Comparison of ENCODE assay signal across 9 mouse cellular contexts in genomic region chr1:184999071-184999750, GRCm38 (mm10). TPM values are rescaled to one million over a fixed set of nuclear protein-coding genes. Genes with fewer than 3 reads are reported as not detected.
DNase-seq lines count a peak whose midpoint lies in the region; ATAC-seq lines count a peak whose summit lies in the region.
"Had no signal": no experiment of that assay in that cellular context is flagged by ENCODE, and none has a peak within 500 bp of the region (broad histone marks: within the 10 kb centered on the region; RNA-seq: fewer than 3 reads in every experiment).

Gene Mark1 (minus strand): TSS chr1:184999570.

- peak within 1 kb of the TSS; percentile 84 for H3K4me3 ChIP-seq in kidney, embryonic 14.5 days (ENCODE audit: low read length)
- H3K4me3 ChIP-seq in neural tube, embryonic 11.5 days (ENCODE audit: low read depth, low read length), result peak within 1 kb of the TSS; percentile 85

- no peaks in the 10 kb centered on the region for H3K27me3 ChIP-seq in kidney, embryonic 14.5 days (ENCODE audit: control insufficient read depth, insufficient read depth, low read length)
- no peaks in the 10 kb centered on the region for H3K27me3 ChIP-seq in neural tube, embryonic 11.5 days (ENCODE audit: control insufficient read depth, insufficient read depth, low read length)

- H3K27ac ChIP-seq in kidney, embryonic 14.5 days (ENCODE audit: low read depth, low read length), result no peak within 1 kb of the TSS
- peak within 1 kb of the TSS; percentile 54 for H3K27ac ChIP-seq in neural tube, embryonic 11.5 days (ENCODE audit: low read depth, low read length)

- ATAC-seq in kidney, embryonic 14.5 days (ENCODE audit: low FRiP score, low TSS enrichment), result peak; percentile 74
- ATAC-seq in neural tube, embryonic 11.5 days (ENCODE audit: insufficient read depth, low FRiP score, low TSS enrichment), result peak; percentile 62
- ATAC-seq in megakaryocyte-erythroid progenitor cell, adult 5-6 weeks (replicated peaks; ENCODE audit: low FRiP score, low TSS enrichment, poor library complexity, severe bottlenecking), result no peak; the same call in 1 of the 2 replicates

- WGBS in kidney, embryonic 14.5 days, result 2% methylated on average over 46 of the region's 88 CpGs
- WGBS in neural tube, embryonic 11.5 days, result 1% methylated on average over 44 of the region's 88 CpGs

- intact Hi-C loops in heart, postnatal 14 days (cut with DNase I), result no loop called here
- intact Hi-C loops in left cerebral cortex, postnatal 36 days (cut with DNase I), result loop anchor here (5.0 kb wide), 2 partner anchors 147 to 188 kb away; no protein-coding TSS in a partner anchor

- H3K4me2 ChIP-seq in kidney, embryonic 14.5 days (replicated peaks; ENCODE audit: low read depth, low read length), result peak within 1 kb of the TSS; percentile 87
- peak within 1 kb of the TSS; percentile 78 for H3K4me2 ChIP-seq in neural tube, embryonic 11.5 days (ENCODE audit: low read depth)

- no peak for DNase-seq in kidney, postnatal 25 days
- peak; percentile 37 for DNase-seq in adrenal gland, postnatal 10 days
- DNase-seq in embryo, embryonic 9.5 days (ENCODE audit: extremely low spot score), result peak; percentile 58
- peak; percentile 18 to 30 for DNase-seq in heart, postnatal 14 days
- DNase-seq in left cerebral cortex, postnatal 36 days (ENCODE audit: low spot score in 2 of 2), result peak; percentile 41 to 52
- peak; percentile 49 for DNase-seq in neural tube, embryonic 11.5 days (ENCODE audit: low spot score)

- H3K9ac ChIP-seq in kidney, embryonic 14.5 days (ENCODE audit: low read depth, low read length), result peak within 1 kb of the TSS; percentile 89
- peak within 1 kb of the TSS; percentile 95 for H3K9ac ChIP-seq in neural tube, embryonic 11.5 days (ENCODE audit: low read length)

- no peaks in the 10 kb centered on the region for H3K36me3 ChIP-seq in kidney, embryonic 14.5 days (ENCODE audit: control insufficient read depth, insufficient read depth, low read length)
- H3K36me3 ChIP-seq in neural tube, embryonic 11.5 days (ENCODE audit: control insufficient read depth, insufficient read depth, low read length), result no peaks in the 10 kb centered on the region

- no peaks in the 10 kb centered on the region for H3K9me3 ChIP-seq in kidney, embryonic 14.5 days (ENCODE audit: control insufficient read depth, low read length)
- no peaks in the 10 kb centered on the region for H3K9me3 ChIP-seq in neural tube, embryonic 11.5 days (ENCODE audit: control insufficient read depth, low read length)

- 0 out of 2 replicates have a peak, but pooled peaks cover 5% of the 10 kb centered on the region for H3K4me1 ChIP-seq in kidney, embryonic 14.5 days (ENCODE audit: control insufficient read depth, insufficient read depth, low read length)
- H3K4me1 ChIP-seq in neural tube, embryonic 11.5 days (ENCODE audit: control insufficient read depth, insufficient read depth, low read length), result peaks cover 10% of the 10 kb centered on the region

RNA-seq across cellular contexts. Expression of gene Mark1, which starts in this region (rescaled TPM):
- 2.4 and 3.0 TPM in 2 replicates for polyA plus RNA-seq in kidney, embryonic 14.5 days (2014; fragmentation: Nextera tagmentation; extraction: Ambion mirVana)
- total RNA-seq in adrenal gland, postnatal 10 days (2021), result 10 to 100 TPM in 1 of 2 experiments, 1 to 10 TPM in 1; 9.5 to 11.3 TPM
- 1 to 10 TPM; 6.6 to 7.0 TPM for total RNA-seq in heart, postnatal 14 days (2021)
- 10 to 100 TPM; 91.2 to 96.3 TPM for total RNA-seq in left cerebral cortex, postnatal 36 days (2021)
- 5.6 and 7.1 TPM in 2 replicates for polyA plus RNA-seq in neural tube, embryonic 11.5 days (2014; fragmentation: Nextera tagmentation; extraction: Ambion mirVana)
- not detected in 2 replicates for total RNA-seq in megakaryocyte-erythroid progenitor cell, adult 5-6 weeks (2014; fragmentation: Nextera tagmentation)
- not detected in 2 replicates for total RNA-seq in megakaryocyte-erythroid progenitor cell, adult 5-6 weeks (2017)
- total RNA-seq: MEL had no signal

Comparison
In these comparisons a context has a peak if more than half of its experiments do, and no peak if none do; other contexts are left out.
1. RNA of gene Mark1 (total RNA-seq): 91.2 to 96.3 TPM in left cerebral cortex, postnatal 36 days, 9.5 to 11.3 TPM in adrenal gland, postnatal 10 days and 6.6 to 7.0 TPM in heart, postnatal 14 days; not detected in megakaryocyte-erythroid progenitor cell, adult 5-6 weeks; every median in the first group is over 4 times any median in the second.
2. RNA of gene Mark1 (total RNA-seq): 91.2 to 96.3 TPM in left cerebral cortex, postnatal 36 days; 9.5 to 11.3 TPM in adrenal gland, postnatal 10 days and 6.6 to 7.0 TPM in heart, postnatal 14 days; every median in the first group is over 4 times any median in the second.
3. DNase-seq: peak in adrenal gland, postnatal 10 days (single experiment), embryo, embryonic 9.5 days (single experiment), heart, postnatal 14 days (2 of 2), left cerebral cortex, postnatal 36 days (2 of 2) and neural tube, embryonic 11.5 days (single experiment); none in kidney, postnatal 25 days (0 of 2).